Comparison of ENCODE assay signal across 10 mouse cellular contexts in genomic region chrX:100392304-100392703, GRCm38 (mm10). TPM values are rescaled to one million over a fixed set of nuclear protein-coding genes. Genes with fewer than 3 reads are reported as not detected.
DNase-seq lines count a peak whose midpoint lies in the region; ATAC-seq lines count a peak whose summit lies in the region.
"Had no signal": no experiment of that assay in that cellular context is flagged by ENCODE, and none has a peak within 500 bp of the region (broad histone marks: within the 10 kb centered on the region; RNA-seq: fewer than 3 reads in every experiment).

No protein-coding gene starts in this region.

- H3K36me3 ChIP-seq in kidney, embryonic 14.5 days (ENCODE audit: control insufficient read depth, insufficient read depth, low read length), result no peaks in the 10 kb centered on the region
- H3K36me3 ChIP-seq in intestine, embryonic 15.5 days, result no peaks in the 10 kb centered on the region
- H3K36me3 ChIP-seq: embryonic facial prominence, embryonic 15.5 days; liver, embryonic 15.5 days had no signal

- no peak overlapping the region for H3K4me2 ChIP-seq in kidney, embryonic 14.5 days (replicated peaks; ENCODE audit: low read depth, low read length)
- no peak overlapping the region for H3K4me2 ChIP-seq in intestine, embryonic 15.5 days (replicated peaks)
- H3K4me2 ChIP-seq: embryonic facial prominence, embryonic 15.5 days; liver, embryonic 15.5 days had no signal

- H3K4me1 ChIP-seq in kidney, embryonic 14.5 days (ENCODE audit: control insufficient read depth, insufficient read depth, low read length), result no peaks in the 10 kb centered on the region
- no peaks in the 10 kb centered on the region for H3K4me1 ChIP-seq in intestine, embryonic 15.5 days (replicated peaks)
- H3K4me1 ChIP-seq: embryonic facial prominence, embryonic 15.5 days; liver, embryonic 15.5 days had no signal

- H3K27ac ChIP-seq in kidney, embryonic 14.5 days (ENCODE audit: low read depth, low read length), result no peak overlapping the region
- H3K27ac ChIP-seq in intestine, embryonic 15.5 days, result no peak overlapping the region
- H3K27ac ChIP-seq: embryonic facial prominence, embryonic 15.5 days; liver, embryonic 15.5 days had no signal

- peak; percentile 36 for DNase-seq in kidney, adult 18-20 months
- peak; percentile 16 for DNase-seq in A20 (ENCODE audit: low read depth, low spot score)
- peak; percentile 9 for DNase-seq in MN1 (ENCODE audit: low spot score)
- DNase-seq in embryo, embryonic 9.5 days (ENCODE audit: extremely low spot score), result peak; percentile 11
- DNase-seq in layer of hippocampus, postnatal 10 days (ENCODE audit: low spot score in 2 of 2), result peak; percentile 39 to 56
- peak; percentile 51 for DNase-seq in retina, postnatal 1 day

- ATAC-seq in kidney, embryonic 14.5 days (ENCODE audit: low FRiP score, low TSS enrichment), result no peak
- no peak for ATAC-seq in intestine, embryonic 15.5 days

- no peak overlapping the region for H3K9ac ChIP-seq in kidney, embryonic 14.5 days (ENCODE audit: low read depth, low read length)
- no peak overlapping the region for H3K9ac ChIP-seq in intestine, embryonic 15.5 days
- H3K9ac ChIP-seq: embryonic facial prominence, embryonic 15.5 days; liver, embryonic 15.5 days had no signal

- 49% methylated on average over 6 of the region's 6 CpGs for WGBS in kidney, embryonic 14.5 days
- 38% methylated on average over 6 of the region's 6 CpGs for WGBS in intestine, embryonic 15.5 days

- no peak overlapping the region for H3K4me3 ChIP-seq in kidney, embryonic 14.5 days (ENCODE audit: low read length)
- no peak overlapping the region for H3K4me3 ChIP-seq in intestine, embryonic 15.5 days (replicated peaks)
- H3K4me3 ChIP-seq: embryonic facial prominence, embryonic 15.5 days; liver, embryonic 15.5 days had no signal

- H3K9me3 ChIP-seq in kidney, embryonic 14.5 days (ENCODE audit: control insufficient read depth, low read length), result no peaks in the 10 kb centered on the region
- no peaks in the 10 kb centered on the region for H3K9me3 ChIP-seq in intestine, embryonic 15.5 days
- H3K9me3 ChIP-seq: embryonic facial prominence, embryonic 15.5 days; liver, embryonic 15.5 days had no signal

- 0 out of 2 replicates have a peak, but pooled peaks cover 3% of the 10 kb centered on the region for H3K27me3 ChIP-seq in kidney, embryonic 14.5 days (ENCODE audit: control insufficient read depth, insufficient read depth, low read length)
- H3K27me3 ChIP-seq in intestine, embryonic 15.5 days (replicated peaks), result 0 out of 2 replicates have a peak, but pooled peaks cover 6% of the 10 kb centered on the region
- H3K27me3 ChIP-seq: embryonic facial prominence, embryonic 15.5 days had no signal

RNA-seq across cellular contexts. Expression of gene Otud6a, which starts 36.5 kb away (rescaled TPM):
- polyA plus RNA-seq in kidney, embryonic 14.5 days (2014; fragmentation: Nextera tagmentation; extraction: Ambion mirVana), result not detected in 2 replicates
- not detected for total RNA-seq in layer of hippocampus, postnatal 10 days (2021)
- not detected in 2 replicates for polyA plus RNA-seq in intestine, embryonic 15.5 days (2015; fragmentation: Nextera tagmentation; extraction: Ambion mirVana)
- polyA plus RNA-seq: embryonic facial prominence, embryonic 15.5 days; liver, embryonic 15.5 days had no signal

RNA-seq across cellular contexts. Expression of gene Awat2, which starts 50.2 kb away (rescaled TPM):
- 0.42 and 0.86 TPM in 2 replicates for polyA plus RNA-seq in kidney, embryonic 14.5 days (2014; fragmentation: Nextera tagmentation; extraction: Ambion mirVana)
- not detected for total RNA-seq in layer of hippocampus, postnatal 10 days (2021)
- 0.52 and 0.90 TPM in 2 replicates for polyA plus RNA-seq in intestine, embryonic 15.5 days (2015; fragmentation: Nextera tagmentation; extraction: Ambion mirVana)
